Mouse (Mus musculus): ENCODE measurements around the gene Ogdh. TPM values are rescaled to one million over a fixed set of nuclear protein-coding genes. Genes with fewer than 3 reads are reported as not detected.
A peak's percentile ranks its signal among the peaks of the same experiment; 100 is the strongest.
"Not testable (repeated sequence)": the region's sequence is repeated elsewhere in the genome, so short reads cannot be mapped to it uniquely, and the experiment has no call there.

Gene Ogdh
- polyA plus RNA-seq (2015; fragmentation: Nextera tagmentation; extraction: Ambion mirVana), result 48.0 and 50.1 TPM in 2 replicates

DNA sequence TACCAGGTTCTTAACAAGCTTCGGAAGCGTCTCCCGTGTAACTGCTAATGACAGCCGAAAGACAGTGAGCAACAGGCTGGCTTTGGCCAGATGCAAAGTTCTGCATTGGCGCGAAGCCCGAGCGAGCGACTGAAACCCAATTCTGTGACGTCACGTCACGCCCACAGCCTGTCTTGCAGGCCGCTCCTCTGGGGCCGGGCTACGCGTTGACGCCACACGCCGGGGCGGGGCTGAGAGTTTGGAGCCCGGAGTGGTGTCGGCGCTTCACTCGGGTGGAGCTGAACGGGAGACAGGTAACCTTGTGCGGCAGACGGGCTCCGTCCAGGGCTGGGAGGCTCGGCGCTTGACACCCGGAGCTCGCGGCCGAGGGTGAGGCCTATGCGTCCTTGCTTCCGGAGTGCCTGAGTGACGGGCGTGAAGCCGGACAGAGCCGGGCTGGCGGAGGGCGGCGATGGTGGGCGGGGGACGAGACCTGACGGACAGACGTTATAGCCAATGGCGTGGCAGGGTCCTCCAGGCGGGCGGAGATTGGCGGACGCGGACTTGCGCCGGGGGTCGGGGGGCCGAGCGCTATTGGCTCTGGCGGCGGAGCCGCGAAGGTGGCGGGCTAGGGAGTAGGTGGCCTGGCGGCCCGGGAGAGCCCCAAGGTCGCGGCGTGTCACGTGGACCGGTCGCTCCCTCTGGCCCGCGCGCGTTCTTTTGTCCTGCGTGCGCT lies at the start of gene Ogdh:
TSS of gene Ogdh (plus strand) at position 233 of the 715 bp plus-strand sequence.
- Histone ChIP-seq H3K27ac (ENCODE audit: low read depth) (peak within 1 kb of the TSS; percentile 98), H3K27me3 (ENCODE audit: insufficient read depth, low read length) (no peaks in the 10 kb centered on the region), H3K36me3 (replicated peaks; ENCODE audit: insufficient read depth, low read length) (no peaks in the 10 kb centered on the region), H3K9me3 (ENCODE audit: low read length) (no peaks in the 10 kb centered on the region), H3K4me2 (ENCODE audit: low read depth, low read length) (peak within 1 kb of the TSS; percentile 81), H3K4me3 (ENCODE audit: low read depth, low read length) (peak within 1 kb of the TSS; percentile 70), H3K9ac (replicated peaks) (peak within 1 kb of the TSS; percentile 82), H3K4me1 (ENCODE audit: insufficient read depth) (peaks cover 38% of the 10 kb centered on the region)
- DNase-seq (peak; percentile 100), ATAC-seq (peak; percentile 93)
- WGBS (ENCODE audit: insufficient replicate concordance), result under 1% methylated on average over 60 of the region's 77 CpGs
- no peak for TF ChIP-seq CTCF (IDR thresholded peaks at IDR 0.05; ENCODE audit: low read depth)
- TF ChIP-seq EP300 (IDR thresholded peaks at IDR 0.05; ENCODE audit: low read depth), result no peak; the same call in 1 of the 2 replicates

DNA sequence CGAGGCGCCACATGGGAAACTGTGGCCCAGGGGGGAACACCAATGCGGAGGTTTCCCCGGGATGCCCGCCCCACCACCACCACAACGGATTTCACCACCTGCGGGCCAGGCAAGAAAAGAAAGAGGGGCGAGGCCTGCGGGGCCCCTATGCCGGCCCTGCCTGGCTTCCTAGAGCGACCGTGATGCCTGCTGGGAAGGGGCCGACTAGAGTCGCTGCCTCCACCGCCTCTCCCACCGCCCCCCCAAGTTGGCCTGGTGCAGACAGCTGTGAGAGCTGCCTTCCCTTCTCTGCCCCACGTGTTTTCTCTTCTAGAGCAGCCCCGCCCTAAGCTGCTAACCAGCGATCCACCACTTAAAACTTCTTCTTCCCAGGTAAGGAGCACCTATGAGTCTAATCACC lies 46.7 kb upstream of the Ogdh start:
- H3K4me1 ChIP-seq (ENCODE audit: insufficient read depth), result no peaks in the 10 kb centered on the region
- no peaks in the 10 kb centered on the region for H3K27me3 ChIP-seq (ENCODE audit: insufficient read depth, low read length)
- WGBS (ENCODE audit: insufficient replicate concordance), result 63% methylated on average over 19 of the region's 19 CpGs
- H3K36me3 ChIP-seq (replicated peaks; ENCODE audit: insufficient read depth, low read length), result no peaks in the 10 kb centered on the region
- no peaks in the 10 kb centered on the region for H3K9me3 ChIP-seq (ENCODE audit: low read length)
- H3K27ac ChIP-seq (ENCODE audit: low read depth), result no peak overlapping the region
- ATAC-seq (no peak), DNase-seq (no peak)
- H3K4me3 ChIP-seq (ENCODE audit: low read depth, low read length), result no peak overlapping the region
- no peak overlapping the region for H3K4me2 ChIP-seq (ENCODE audit: low read depth, low read length)
- TF ChIP-seq CTCF (IDR thresholded peaks at IDR 0.05; ENCODE audit: low read depth) (no peak), EP300 (IDR thresholded peaks at IDR 0.05; ENCODE audit: low read depth) (no peak)
- no peak overlapping the region for H3K9ac ChIP-seq (replicated peaks)

- H3K27ac ChIP-seq (ENCODE audit: low read depth), result no peak overlapping the region
- no peaks in the 10 kb centered on the region for H3K27me3 ChIP-seq (ENCODE audit: insufficient read depth, low read length)
- no peak overlapping the region for H3K4me2 ChIP-seq (ENCODE audit: low read depth, low read length)
- H3K4me3 ChIP-seq (ENCODE audit: low read depth, low read length), result no peak overlapping the region
- no peak for ATAC-seq
- no peak for DNase-seq
- no peaks in the 10 kb centered on the region for H3K4me1 ChIP-seq (ENCODE audit: insufficient read depth)
- WGBS (ENCODE audit: insufficient replicate concordance), result 78% methylated on average over 5 of the region's 5 CpGs
- H3K36me3 ChIP-seq (replicated peaks; ENCODE audit: insufficient read depth, low read length), result no peaks in the 10 kb centered on the region
- H3K9me3 ChIP-seq (ENCODE audit: low read length), result no peaks in the 10 kb centered on the region
- no peak for TF ChIP-seq EP300 (IDR thresholded peaks at IDR 0.05; ENCODE audit: low read depth)
- no peak for TF ChIP-seq CTCF (IDR thresholded peaks at IDR 0.05; ENCODE audit: low read depth)
- no peak overlapping the region for H3K9ac ChIP-seq (replicated peaks)
Observed at GRCm38 (mm10) chr11:6252248-6252647, 39.2 kb upstream of the Ogdh start.

GRCm38 (mm10) chr11:6252824-6253223 lies 38.6 kb upstream of the Ogdh start:
- no peak overlapping the region for H3K4me3 ChIP-seq (ENCODE audit: low read depth, low read length)
- no peaks in the 10 kb centered on the region for H3K9me3 ChIP-seq (ENCODE audit: low read length)
- peaks cover 4% of the 10 kb centered on the region; the same call in 1 of the 2 replicates for H3K36me3 ChIP-seq (replicated peaks; ENCODE audit: insufficient read depth, low read length)
- 80% methylated on average over 4 of the region's 4 CpGs for WGBS (ENCODE audit: insufficient replicate concordance)
- H3K27me3 ChIP-seq (ENCODE audit: insufficient read depth, low read length), result no peaks in the 10 kb centered on the region
- H3K4me1 ChIP-seq (ENCODE audit: insufficient read depth), result no peaks in the 10 kb centered on the region
- DNase-seq, result no peak
- no peak for ATAC-seq
- TF ChIP-seq CTCF (IDR thresholded peaks at IDR 0.05; ENCODE audit: low read depth) (no peak), EP300 (IDR thresholded peaks at IDR 0.05; ENCODE audit: low read depth) (no peak)
- no peak overlapping the region for H3K4me2 ChIP-seq (ENCODE audit: low read depth, low read length)
- no peak overlapping the region for H3K9ac ChIP-seq (replicated peaks)
- no peak overlapping the region for H3K27ac ChIP-seq (ENCODE audit: low read depth)

GRCm38 (mm10) chr11:6254602-6255001 lies 36.8 kb upstream of the Ogdh start:
- H3K4me2 ChIP-seq (ENCODE audit: low read depth, low read length); DNase-seq; H3K9ac ChIP-seq (replicated peaks); H3K27ac ChIP-seq (ENCODE audit: low read depth); H3K4me3 ChIP-seq (ENCODE audit: low read depth, low read length); H3K27me3 ChIP-seq (ENCODE audit: insufficient read depth, low read length); H3K4me1 ChIP-seq (ENCODE audit: insufficient read depth); ATAC-seq; H3K9me3 ChIP-seq (ENCODE audit: low read length): not testable (repeated sequence)
- peaks cover 19% of the 10 kb centered on the region for H3K36me3 ChIP-seq (replicated peaks; ENCODE audit: insufficient read depth, low read length)
- 86% methylated on average over 2 of the region's 2 CpGs for WGBS (ENCODE audit: insufficient replicate concordance)

DNA sequence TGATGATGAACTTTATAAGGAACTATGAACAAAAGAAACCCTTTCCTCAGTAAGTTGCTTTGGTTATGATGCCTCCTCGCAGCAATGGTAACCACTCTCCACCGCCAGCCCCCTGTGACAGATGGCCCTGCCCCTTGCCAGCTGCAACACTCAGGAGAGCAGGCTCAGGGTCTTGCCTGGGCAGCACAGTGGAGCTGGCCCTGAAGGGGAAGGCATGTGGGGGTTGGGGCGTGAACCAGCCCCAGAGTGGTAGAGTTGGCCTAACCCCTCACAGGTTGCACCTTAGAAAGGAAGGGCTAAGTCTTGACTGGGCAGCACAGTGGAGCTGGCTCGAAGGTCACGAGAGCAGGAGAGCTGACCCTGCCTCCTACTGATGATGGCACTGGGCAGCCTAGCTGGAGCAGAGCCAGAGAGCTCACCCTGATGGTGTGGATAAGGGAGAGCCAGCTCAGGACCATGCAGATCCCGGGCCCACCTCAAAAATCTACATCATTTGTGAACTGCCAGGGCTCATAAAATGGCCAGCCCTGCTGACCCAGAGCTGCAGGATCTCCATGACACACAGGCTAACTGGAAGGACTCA lies 34.9 kb upstream of the Ogdh start:
- no peaks in the 10 kb centered on the region for H3K9me3 ChIP-seq (ENCODE audit: low read length)
- 70% methylated on average over 6 of the region's 6 CpGs for WGBS (ENCODE audit: insufficient replicate concordance)
- H3K36me3 ChIP-seq (replicated peaks; ENCODE audit: insufficient read depth, low read length), result peaks cover 35% of the 10 kb centered on the region
- TF ChIP-seq CTCF (IDR thresholded peaks at IDR 0.05; ENCODE audit: low read depth) (no peak), EP300 (IDR thresholded peaks at IDR 0.05; ENCODE audit: low read depth) (no peak)
- no peak overlapping the region for H3K4me3 ChIP-seq (ENCODE audit: low read depth, low read length)
- H3K27ac ChIP-seq (ENCODE audit: low read depth), result no peak overlapping the region
- no peaks in the 10 kb centered on the region for H3K27me3 ChIP-seq (ENCODE audit: insufficient read depth, low read length)
- DNase-seq (no peak), ATAC-seq (peak; percentile 25; the same call in 1 of the 2 replicates)
- no peak overlapping the region for H3K4me2 ChIP-seq (ENCODE audit: low read depth, low read length)
- no peaks in the 10 kb centered on the region for H3K4me1 ChIP-seq (ENCODE audit: insufficient read depth)
- no peak overlapping the region for H3K9ac ChIP-seq (replicated peaks)

All from liver, postnatal 0 days (tissue).